Mouse (Mus musculus) liver, embryonic 11.5 days (tissue): ENCODE results near the gene Pgls. TPM values are rescaled to one million over a fixed set of nuclear protein-coding genes. Genes with fewer than 3 reads are reported as not detected.

Experiments
- ATAC-seq: fragments of 200-750 bp; cut with Nextera tagmentation; replicated peaks from 2 replicates; pipeline ENCODE4 v1.8.0; 2017; ENCODE audit warnings: moderate number of reproducible peaks, mild to moderate bottlenecking, moderate TSS enrichment, moderate library complexity; ENCODE audit not compliant: low FRiP score
- DNase-seq: peaks from one replicate; pipeline ENCODE4 v3.0.0-alpha.2; 2017; ENCODE audit warnings: low spot score
- H3K27ac ChIP-seq: fragments of 300-500 bp; sonication (generic); 2 replicates; pipeline ENCODE4 v1.5.1; 2014; ENCODE audit warnings: mild to moderate bottlenecking, low read depth, low read length, control low read depth
- H3K27me3 ChIP-seq: fragments of 300-500 bp; sonication (generic); replicated peaks from 2 replicates; pipeline ENCODE4 v1.6.1; 2014; ENCODE audit warnings: low read length, mixed read lengths; ENCODE audit not compliant: control insufficient read depth, insufficient read depth
- H3K36me3 ChIP-seq: fragments of 300-500 bp; sonication (generic); 2 replicates; pipeline ENCODE4 v1.6.1; 2014; ENCODE audit warnings: mild to moderate bottlenecking, low read length, moderate library complexity, mixed read lengths; ENCODE audit not compliant: control insufficient read depth, insufficient read depth
- H3K4me1 ChIP-seq: fragments of 300-500 bp; sonication (generic); replicated peaks from 2 replicates; pipeline ENCODE4 v1.6.1; 2014; ENCODE audit warnings: low read length, mixed read lengths; ENCODE audit not compliant: control insufficient read depth, insufficient read depth
- H3K4me2 ChIP-seq: fragments of 300-500 bp; sonication (generic); 2 replicates; pipeline ENCODE4 v1.6.1; 2014; ENCODE audit warnings: mild to moderate bottlenecking, control low read depth, moderate library complexity
- H3K4me3 ChIP-seq: fragments of 300-500 bp; sonication (generic); 2 replicates; pipeline ENCODE4 v1.5.1; 2014; ENCODE audit warnings: low read depth, low read length, control low read depth
- H3K9ac ChIP-seq: fragments of 300-500 bp; sonication (generic); 2 replicates; pipeline ENCODE4 v1.6.1; 2014; ENCODE audit warnings: low read depth, low read length, control low read depth
- H3K9me3 ChIP-seq: fragments of 300-500 bp; sonication (generic); 2 replicates; pipeline ENCODE4 v1.6.1; 2016; ENCODE audit warnings: low read length, inconsistent platforms, mixed read lengths; ENCODE audit not compliant: control insufficient read depth
- WGBS: fragments of 180-500 bp; shearing (Covaris S2); extraction: QIAGEN DNeasy Blood & Tissue Kit; methylation state at CpG from one replicate; pipeline ENCODE4 v1.1.7; 2014; 5-methylcytosine and 5-hydroxymethylcytosine counted together
- polyA plus RNA-seq: library from polyadenylated mRNA; unstranded; fragments of >200 nt; fragmentation: Nextera tagmentation; extraction: Ambion mirVana; gene quantifications from 2 replicates; pipeline ENCODE4 v1.2.1, GENCODE M21; 2014

The Pgls gene
- polyA plus RNA-seq, 1 experiment from 2014 or later, result 200 TPM

DNA sequence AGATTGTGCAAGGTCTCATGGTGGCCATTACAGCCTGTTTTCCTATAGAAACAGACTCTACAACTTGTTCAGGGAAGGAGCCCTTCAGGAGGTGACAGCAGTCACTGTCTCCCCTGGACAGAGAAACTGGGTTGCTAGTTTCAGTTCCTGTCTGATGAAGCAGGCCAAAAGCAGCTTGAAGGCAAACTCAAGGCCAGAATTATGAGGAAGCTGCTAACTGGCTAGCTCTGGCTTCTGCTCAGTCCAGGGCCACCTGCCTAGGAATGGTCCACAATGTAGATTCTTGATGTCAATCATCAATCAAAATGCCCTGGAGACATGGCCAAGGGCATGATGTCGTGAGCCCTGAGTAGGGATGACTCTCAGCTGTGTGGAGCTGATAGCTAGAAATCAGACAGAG lies 33.1 kb downstream of the Pgls start:
- DNase-seq (no peak), ATAC-seq (no peak)
- peaks cover 17% of the 10 kb centered on the region for H3K9me3 ChIP-seq

GRCm38 (mm10) chr8:71626753-71627152 lies 34.8 kb downstream of the Pgls start:
- Histone ChIP-seq H3K4me2 (no peak overlapping the region), H3K27ac (no peak overlapping the region), H3K9ac (no peak overlapping the region), H3K4me1 (peaks cover 22% of the 10 kb centered on the region), H3K27me3 (peaks cover 17% of the 10 kb centered on the region), H3K9me3 (peaks cover 17% of the 10 kb centered on the region), H3K4me3 (no peak overlapping the region), H3K36me3 (peaks cover 28% of the 10 kb centered on the region)
- whole genome bisulfite sequencing, result 81% methylated on average over 9 of the region's 9 CpGs
- DNase-seq (no peak), ATAC-seq (no peak)

More for the DNA sequence above, 33.1 kb downstream of the Pgls start:
- WGBS, result 68% methylated on average over 1 of the region's 1 CpGs
- H3K4me3 ChIP-seq, result no peak overlapping the region
- peaks cover 7% of the 10 kb centered on the region for H3K27me3 ChIP-seq
- no peak overlapping the region for H3K9ac ChIP-seq
- peaks cover 21% of the 10 kb centered on the region for H3K4me1 ChIP-seq
- H3K36me3 ChIP-seq, result peaks cover 44% of the 10 kb centered on the region
- no peak overlapping the region for H3K27ac ChIP-seq
- no peak overlapping the region for H3K4me2 ChIP-seq

DNA sequence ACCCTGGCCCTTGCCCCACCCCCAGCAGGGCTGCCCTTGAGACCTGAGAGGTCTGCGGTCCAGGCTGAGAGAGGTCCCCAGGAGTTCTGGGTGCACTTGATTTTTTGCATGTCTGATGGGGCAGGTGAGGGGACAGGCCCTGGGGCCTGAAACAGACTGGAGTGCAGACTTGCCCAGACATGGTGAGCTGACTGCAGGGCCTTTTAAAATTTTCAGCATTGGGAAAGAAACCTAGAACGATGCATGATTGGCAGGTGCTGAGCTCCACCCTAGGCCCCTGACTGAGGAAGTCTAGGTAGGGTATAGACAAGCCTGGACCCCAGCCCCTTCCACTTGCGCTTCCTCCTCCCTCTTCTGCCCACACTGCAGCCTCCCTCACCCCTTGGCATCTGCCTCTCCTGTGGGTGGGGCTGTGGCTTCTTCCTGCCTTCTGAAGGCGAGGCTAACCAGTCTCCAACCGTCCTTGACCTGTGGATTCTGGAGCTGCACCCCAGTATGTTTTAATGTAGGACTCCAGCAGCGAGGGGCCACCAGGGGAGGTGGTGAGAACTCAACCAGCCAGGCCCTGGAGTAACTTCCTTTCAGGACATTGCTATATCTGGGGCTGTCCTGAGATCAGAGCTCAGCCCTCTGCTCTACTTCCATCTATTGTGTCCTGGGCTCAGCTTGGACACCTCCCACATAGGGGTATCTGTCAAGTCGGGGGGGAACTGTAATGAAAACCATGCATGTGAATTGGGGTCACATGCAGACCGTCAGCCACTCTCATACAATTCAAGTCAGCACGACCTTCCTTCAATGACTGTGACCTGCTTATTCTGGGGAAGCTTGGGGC lies 35.5 kb downstream of the Pgls start:
- Histone ChIP-seq H3K4me2 (no peak overlapping the region), H3K9me3 (peaks cover 10% of the 10 kb centered on the region)

GRCm38 (mm10) chr8:71628396-71629095 lies 36.6 kb downstream of the Pgls start:
- WGBS, result 6% methylated on average over 16 of the region's 16 CpGs
- DNase-seq (no peak), ATAC-seq (no peak)
- Histone ChIP-seq H3K9ac (peak overlapping the region; percentile 60), H3K4me2 (peak overlapping the region; percentile 93), H3K27me3 (peaks cover 27% of the 10 kb centered on the region), H3K36me3 (peaks cover 10% of the 10 kb centered on the region), H3K4me3 (peak overlapping the region; percentile 59), H3K4me1 (peaks cover 22% of the 10 kb centered on the region), H3K9me3 (no peaks in the 10 kb centered on the region), H3K27ac (no peak overlapping the region)

More for the DNA sequence above, 35.5 kb downstream of the Pgls start:
- no peak overlapping the region for H3K9ac ChIP-seq
- WGBS, result 43% methylated on average over 9 of the region's 9 CpGs
- no peak overlapping the region for H3K27ac ChIP-seq
- peaks cover 17% of the 10 kb centered on the region for H3K27me3 ChIP-seq
- H3K4me3 ChIP-seq, result no peak overlapping the region
- DNase-seq (no peak), ATAC-seq (no peak)
- peaks cover 21% of the 10 kb centered on the region for H3K36me3 ChIP-seq
- peaks cover 22% of the 10 kb centered on the region for H3K4me1 ChIP-seq

- peak; percentile 92 for DNase-seq
- ATAC-seq, result peak; percentile 84
- WGBS, result under 1% methylated on average over 55 of the region's 55 CpGs
- Histone ChIP-seq H3K27ac (peak overlapping the region; percentile 26; the same call in 1 of the 2 replicates), H3K36me3 (peaks cover 5% of the 10 kb centered on the region; the same call in 1 of the 2 replicates), H3K9ac (peak overlapping the region; percentile 60), H3K4me3 (peak overlapping the region; percentile 59), H3K9me3 (no peaks in the 10 kb centered on the region), H3K4me2 (peak overlapping the region; percentile 93), H3K27me3 (peaks cover 32% of the 10 kb centered on the region), H3K4me1 (peaks cover 25% of the 10 kb centered on the region)
Observed at GRCm38 (mm10) chr8:71629096-71629697, 37.2 kb downstream of the Pgls start.

DNA sequence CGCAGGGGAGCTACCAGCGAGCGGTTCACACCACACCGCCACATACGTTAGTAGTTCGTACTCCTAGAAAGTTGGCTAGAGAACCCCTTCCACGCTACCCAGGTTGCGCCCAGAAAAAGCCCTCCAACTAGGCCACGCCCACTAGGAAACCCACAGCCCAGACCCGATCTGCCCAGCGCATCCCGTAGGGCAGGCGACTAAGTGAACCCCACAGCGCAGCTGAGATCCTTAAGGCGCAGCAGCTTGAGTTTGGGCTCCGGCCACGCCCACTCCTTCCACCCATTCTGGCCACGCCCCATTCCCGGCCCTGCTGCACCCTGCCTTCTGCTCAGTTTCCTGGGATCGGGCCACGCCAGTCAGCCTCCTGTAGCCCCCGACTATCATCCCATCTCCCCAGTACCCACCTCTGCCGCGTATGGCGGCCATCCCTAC lies 37.8 kb downstream of the Pgls start:
- no peaks in the 10 kb centered on the region for H3K9me3 ChIP-seq
- H3K4me2 ChIP-seq, result peak overlapping the region; percentile 93
- H3K4me1 ChIP-seq, result peaks cover 25% of the 10 kb centered on the region
- ATAC-seq, result peak; percentile 29
- no peaks in the 10 kb centered on the region; the same call in 1 of the 2 replicates for H3K36me3 ChIP-seq
- H3K27ac ChIP-seq, result no peak overlapping the region; the same call in 1 of the 2 replicates
- peak overlapping the region; percentile 59 for H3K4me3 ChIP-seq
- H3K9ac ChIP-seq, result peak overlapping the region; percentile 53
- H3K27me3 ChIP-seq, result peaks cover 37% of the 10 kb centered on the region
- 5% methylated on average over 25 of the region's 25 CpGs for WGBS
- DNase-seq, result peak; percentile 60

DNA sequence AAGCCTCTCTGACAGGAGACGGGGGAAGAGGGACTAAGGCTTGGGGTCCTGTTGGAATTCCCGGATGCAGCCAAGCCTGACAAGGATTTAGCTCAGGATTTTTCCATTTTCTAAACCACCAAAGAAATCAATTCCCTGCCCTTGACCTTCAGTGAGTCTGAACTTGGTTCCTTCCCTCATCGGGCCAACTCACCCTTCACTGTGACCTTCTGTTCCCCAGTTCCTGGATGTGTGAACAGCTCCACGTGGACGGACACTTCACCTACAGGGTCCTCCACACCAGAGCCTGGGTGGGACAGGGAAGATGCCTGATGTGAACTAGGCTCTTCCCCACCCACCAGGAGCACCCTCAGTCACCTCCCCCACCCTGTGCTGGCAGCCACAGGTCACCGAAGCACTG lies 38.8 kb downstream of the Pgls start:
- WGBS, result 79% methylated on average over 6 of the region's 6 CpGs
- Histone ChIP-seq H3K27ac (no peak overlapping the region), H3K36me3 (no peaks in the 10 kb centered on the region; the same call in 1 of the 2 replicates), H3K9ac (no peak overlapping the region), H3K9me3 (no peaks in the 10 kb centered on the region), H3K4me2 (no peak overlapping the region), H3K27me3 (peaks cover 42% of the 10 kb centered on the region), H3K4me3 (no peak overlapping the region), H3K4me1 (peaks cover 25% of the 10 kb centered on the region)
- DNase-seq, result no peak
- ATAC-seq, result no peak

DNA sequence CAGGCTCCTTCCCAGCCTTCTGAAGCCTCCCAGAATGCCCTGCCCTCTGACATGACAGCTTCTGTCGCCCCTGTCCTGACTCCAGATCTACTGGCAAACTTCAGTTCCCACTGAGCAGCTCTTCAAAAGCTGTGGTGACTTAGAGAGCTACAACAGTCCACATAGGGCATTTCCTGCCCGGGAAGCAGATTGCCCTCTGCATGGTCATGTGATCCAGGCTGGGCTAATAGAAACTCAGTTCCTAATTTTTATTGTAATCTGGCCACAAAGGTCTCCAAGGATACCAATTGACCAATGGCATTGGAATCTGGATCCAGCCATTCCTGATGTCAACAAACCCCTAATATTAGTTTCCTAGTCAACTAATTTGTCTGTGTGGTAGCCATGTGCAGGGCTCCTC lies 39.9 kb downstream of the Pgls start:
- WGBS, result 56% methylated on average over 2 of the region's 2 CpGs
- no peak for DNase-seq
- Histone ChIP-seq H3K4me1 (peaks cover 25% of the 10 kb centered on the region), H3K9me3 (no peaks in the 10 kb centered on the region), H3K36me3 (no peaks in the 10 kb centered on the region), H3K27me3 (peaks cover 42% of the 10 kb centered on the region), H3K4me2 (no peak overlapping the region), H3K27ac (no peak overlapping the region), H3K4me3 (no peak overlapping the region), H3K9ac (no peak overlapping the region)
- ATAC-seq, result no peak
